Mouse (Mus musculus) lung, postnatal 0 days (tissue): ENCODE data around the gene Tceal7.

Experiments
- CTCF ChIP-seq: IDR thresholded peaks from 2 replicates; pipeline ENCODE4 v1.5.1; 2016; ENCODE audit warnings: antibody characterized with exemption, mild to moderate bottlenecking
- EP300 ChIP-seq: IDR thresholded peaks from 2 replicates; pipeline ENCODE4 v1.6.1; 2016; ENCODE audit warnings: antibody characterized with exemption, mild to moderate bottlenecking, control low read depth

DNA sequence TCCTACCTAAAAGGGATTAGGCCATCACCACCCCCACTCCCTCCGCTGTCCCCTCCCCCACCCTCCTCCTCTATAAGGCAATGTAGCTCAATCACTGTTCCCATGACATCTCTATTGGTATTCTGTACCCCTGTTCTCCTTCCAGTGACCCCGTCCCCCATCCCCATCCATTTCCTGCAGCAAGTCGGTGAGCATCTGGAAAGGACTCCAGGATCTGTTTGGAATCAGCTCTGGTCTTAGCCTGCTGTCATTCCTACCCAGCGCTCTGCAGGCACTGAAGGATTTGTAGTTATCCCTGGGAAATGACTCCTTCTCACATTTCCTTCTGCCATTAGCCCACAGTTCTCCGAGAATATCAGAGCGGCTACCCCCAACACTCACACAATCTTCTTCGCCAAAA lies 11.3 kb upstream of the Tceal7 start:
- TF ChIP-seq CTCF (no peak), EP300 (no peak)
